Mouse (Mus musculus) C2C12 (cell line): ENCODE measurements at regions not wholly inside any gene's neighbourhood (a gene's known extent, or its start where the extent isn't known, plus 50 kb on each side); places are given as distances from the start of the nearest gene placed in this dataset.

ENCODE experiments used
- H3K27me3 ChIP-seq: one replicate; pipeline ENCODE4 v1.6.1; 2011; ENCODE audit not compliant: control insufficient read depth, insufficient read depth, insufficient read length
- H3K36me3 ChIP-seq: one replicate; pipeline ENCODE4 v1.6.1; 2011; ENCODE audit not compliant: control insufficient read depth, insufficient read depth
- H3K4me3 ChIP-seq: one replicate; pipeline ENCODE4 v1.5.1; 2011; ENCODE audit warnings: mild to moderate bottlenecking, control low read depth; ENCODE audit not compliant: poor library complexity, insufficient read depth, severe bottlenecking
- H3K79me2 ChIP-seq: one replicate; pipeline ENCODE4 v1.6.1; 2011; ENCODE audit not compliant: control insufficient read depth, insufficient read depth
- H3K79me3 ChIP-seq: one replicate; pipeline ENCODE4 v1.6.1; 2011; ENCODE audit warnings: low read depth, control low read depth
- H3ac ChIP-seq: one replicate; pipeline ENCODE3; 2011; ENCODE audit warnings: low read depth; ENCODE audit not compliant: control insufficient read depth, insufficient read length
- CEBPB ChIP-seq: IDR thresholded peaks from one replicate; pipeline ENCODE4 v1.6.1; 2011; ENCODE audit warnings: low read depth, mild to moderate bottlenecking, control low read depth, moderate library complexity
- CTCF ChIP-seq: IDR thresholded peaks from one replicate; pipeline ENCODE4 v1.5.1; 2011; ENCODE audit not compliant: control insufficient read depth, insufficient read depth, insufficient read length
- FOSL1 ChIP-seq: IDR thresholded peaks from one replicate; pipeline ENCODE4 v1.8.0; 2011; ENCODE audit warnings: mild to moderate bottlenecking, low read length; ENCODE audit not compliant: poor library complexity, insufficient read depth, severe bottlenecking
- MAX ChIP-seq: IDR thresholded peaks from one replicate; pipeline ENCODE4 v1.6.1; 2011; ENCODE audit warnings: mild to moderate bottlenecking, control low read depth
- MYOD1 ChIP-seq: IDR thresholded peaks from one replicate; pipeline ENCODE4 v1.6.1; 2011; ENCODE audit warnings: low read depth; ENCODE audit not compliant: control insufficient read depth, insufficient read length
- MYOG ChIP-seq: IDR thresholded peaks from one replicate; pipeline ENCODE4 v1.6.1; 2011; ENCODE audit not compliant: control insufficient read depth, insufficient read length; ENCODE audit errors: extremely low read depth
- USF1 ChIP-seq: IDR thresholded peaks from one replicate; pipeline ENCODE4 v1.6.1; 2011; ENCODE audit warnings: low read depth, mild to moderate bottlenecking, control low read depth, moderate library complexity

- no peaks in the 10 kb centered on the region for H3K36me3 ChIP-seq
- no peak overlapping the region for H3ac ChIP-seq
- H3K4me3 ChIP-seq: no peak overlapping the region
- no peaks in the 10 kb centered on the region for H3K79me2 ChIP-seq
- no peaks in the 10 kb centered on the region for H3K79me3 ChIP-seq
- H3K27me3 ChIP-seq: no peaks in the 10 kb centered on the region
- TF ChIP-seq USF1 (no peak), MYOD1 (no peak)
Measured at GRCm38 (mm10) chr13:54285968-54286367, 85.2 kb upstream of the Cplx2 start.

GRCm38 (mm10) chr13:54286616-54287015 lies 84.5 kb upstream of the Cplx2 start:
- TF ChIP-seq USF1: no peak
- Histone ChIP-seq H3K27me3 (no peaks in the 10 kb centered on the region), H3K36me3 (no peaks in the 10 kb centered on the region), H3K79me2 (no peaks in the 10 kb centered on the region), H3K79me3 (no peaks in the 10 kb centered on the region), H3K4me3 (no peak overlapping the region), H3ac (no peak overlapping the region)

- H3K27me3 ChIP-seq: no peaks in the 10 kb centered on the region
- H3ac ChIP-seq: no peak overlapping the region
- H3K79me3 ChIP-seq: no peaks in the 10 kb centered on the region
- H3K4me3 ChIP-seq: no peak overlapping the region
- no peak for TF ChIP-seq USF1
- no peak for TF ChIP-seq MYOG
- TF ChIP-seq CEBPB: no peak
- no peak for TF ChIP-seq MAX
- TF ChIP-seq MYOD1: no peak
- no peak for TF ChIP-seq FOSL1
- no peak for TF ChIP-seq CTCF
- no peaks in the 10 kb centered on the region for H3K36me3 ChIP-seq
- no peaks in the 10 kb centered on the region for H3K79me2 ChIP-seq
Measured at GRCm38 (mm10) chr13:54290066-54290465, 81.1 kb upstream of the Cplx2 start.

- Histone ChIP-seq H3ac (no peak overlapping the region), H3K79me3 (no peaks in the 10 kb centered on the region), H3K79me2 (no peaks in the 10 kb centered on the region), H3K36me3 (no peaks in the 10 kb centered on the region), H3K27me3 (no peaks in the 10 kb centered on the region), H3K4me3 (no peak overlapping the region)
- no peak for TF ChIP-seq MAX
Measured at GRCm38 (mm10) chr13:54292394-54292793, 78.8 kb upstream of the Cplx2 start.

- H3ac ChIP-seq: no peak overlapping the region
Measured at GRCm38 (mm10) chr13:54293006-54293405, 78.1 kb upstream of the Cplx2 start.

GRCm38 (mm10) chr13:54295475-54296259 lies 75.5 kb upstream of the Cplx2 start:
- no peaks in the 10 kb centered on the region for H3K79me2 ChIP-seq
- TF ChIP-seq CEBPB (no peak), MYOG (no peak), MYOD1 (peak; percentile 64), CTCF (no peak)
- H3ac ChIP-seq: no peak overlapping the region
- H3K4me3 ChIP-seq: no peak overlapping the region
- H3K27me3 ChIP-seq: no peaks in the 10 kb centered on the region
- no peaks in the 10 kb centered on the region for H3K79me3 ChIP-seq
- H3K36me3 ChIP-seq: no peaks in the 10 kb centered on the region

More at GRCm38 (mm10) chr13:54293006-54293405, 78.1 kb upstream of the Cplx2 start:
- no peak overlapping the region for H3K4me3 ChIP-seq
- TF ChIP-seq MYOG: no peak
- no peak for TF ChIP-seq CTCF
- no peak for TF ChIP-seq FOSL1
- TF ChIP-seq MYOD1: no peak
- TF ChIP-seq USF1: no peak
- TF ChIP-seq CEBPB: no peak
- TF ChIP-seq MAX: no peak
- H3K27me3 ChIP-seq: no peaks in the 10 kb centered on the region
- H3K79me2 ChIP-seq: no peaks in the 10 kb centered on the region
- no peaks in the 10 kb centered on the region for H3K36me3 ChIP-seq
- no peaks in the 10 kb centered on the region for H3K79me3 ChIP-seq
